Mouse (Mus musculus): ENCODE results near the gene Birc2.
A peak's percentile ranks its signal among the peaks of the same experiment; 100 is the strongest.
"Not testable (repeated sequence)": the region's sequence is repeated elsewhere in the genome, so short reads cannot be mapped to it uniquely, and the experiment has no call there.

Gene Birc2

GRCm38 (mm10) chr9:7836905-7837805, at the start of gene Birc2:
Gene Birc2, minus strand, starts transcription at chr9:7837064.
- DNase-seq, result peak; percentile 96 to 97

GRCm38 (mm10) chr9:7884346-7884745, 47.5 kb upstream of the Birc2 start:
- DNase-seq, result no peak

GRCm38 (mm10) chr9:7882304-7882865, 45.5 kb upstream of the Birc2 start:
- no peak for DNase-seq

GRCm38 (mm10) chr9:7873511-7874211, 36.8 kb upstream of the Birc2 start:
- no peak for DNase-seq

GRCm38 (mm10) chr9:7872775-7873439, 36.0 kb upstream of the Birc2 start, which contains the start of gene Birc3:
Gene Birc3, minus strand, starts transcription at chr9:7873186.
- peak; percentile 69 to 78 for DNase-seq

- peak in 1 of 2 experiments; percentile 8 for DNase-seq
These were observed 35.3 kb upstream of the Birc2 start for GRCm38 (mm10) chr9:7872044-7872774.

GRCm38 (mm10) chr9:7871316-7872043, 34.6 kb upstream of the Birc2 start:
- no peak for DNase-seq

GRCm38 (mm10) chr9:7870556-7871315, 33.9 kb upstream of the Birc2 start:
- no peak for DNase-seq

GRCm38 (mm10) chr9:7868838-7869491, 32.1 kb upstream of the Birc2 start:
- no peak for DNase-seq

GRCm38 (mm10) chr9:7867981-7868380, 31.1 kb upstream of the Birc2 start:
- no peak for DNase-seq

- DNase-seq, result not testable (repeated sequence)
These were observed 30.1 kb upstream of the Birc2 start for GRCm38 (mm10) chr9:7866981-7867380.

GRCm38 (mm10) chr9:7860976-7861375, 24.1 kb upstream of the Birc2 start:
- DNase-seq, result no peak

GRCm38 (mm10) chr9:7855912-7856311, 19.0 kb upstream of the Birc2 start:
- DNase-seq, result no peak

- peak; percentile 65 to 66 for DNase-seq
These were observed 18.5 kb upstream of the Birc2 start for GRCm38 (mm10) chr9:7855374-7855773.

- not testable (repeated sequence) for DNase-seq
These were observed 17.3 kb upstream of the Birc2 start for GRCm38 (mm10) chr9:7854196-7854595.

GRCm38 (mm10) chr9:7852346-7853230, 15.7 kb upstream of the Birc2 start:
- peak in 1 of 2 experiments; percentile 33 for DNase-seq

- DNase-seq, result no peak
These were observed 15.0 kb upstream of the Birc2 start for GRCm38 (mm10) chr9:7851841-7852240.

- DNase-seq, result no peak
These were observed 11.3 kb upstream of the Birc2 start for GRCm38 (mm10) chr9:7848191-7848590.

GRCm38 (mm10) chr9:7846667-7847199, 9.9 kb upstream of the Birc2 start:
- DNase-seq, result no peak
